Mouse (Mus musculus) hematopoietic stem cell, adult 5-6 weeks (primary cell): Measurements from ENCODE around the gene Ushbp1. TPM values are rescaled to one million over a fixed set of nuclear protein-coding genes. Genes with fewer than 3 reads are reported as not detected.

Source experiments
- ATAC-seq, 2 experiments: fragments of 125-278 bp in 1 of 2; replicated peaks in 1 of 2; 2 replicates each; pipeline ENCODE4 v1.8.0; 2016 to 2017; ENCODE audit warnings: inconsistent platforms in 2 of 2, mild to moderate bottlenecking in 2 of 2, moderate number of reproducible peaks in 2 of 2, low read depth in 1 of 2, moderate TSS enrichment in 1 of 2; ENCODE audit not compliant: low FRiP score in 2 of 2, poor library complexity in 2 of 2, severe bottlenecking in 2 of 2, insufficient read depth in 1 of 2, low TSS enrichment in 1 of 2
- total RNA-seq: library from RNA; stranded (forward); fragments of 172-1452, 232-1000 nt; gene quantifications from 2 replicates; pipeline ENCODE4 v1.2.3, GENCODE M21; 2017

Gene Ushbp1
- total RNA-seq, 1 experiment from 2014 or later: not detected

DNA sequence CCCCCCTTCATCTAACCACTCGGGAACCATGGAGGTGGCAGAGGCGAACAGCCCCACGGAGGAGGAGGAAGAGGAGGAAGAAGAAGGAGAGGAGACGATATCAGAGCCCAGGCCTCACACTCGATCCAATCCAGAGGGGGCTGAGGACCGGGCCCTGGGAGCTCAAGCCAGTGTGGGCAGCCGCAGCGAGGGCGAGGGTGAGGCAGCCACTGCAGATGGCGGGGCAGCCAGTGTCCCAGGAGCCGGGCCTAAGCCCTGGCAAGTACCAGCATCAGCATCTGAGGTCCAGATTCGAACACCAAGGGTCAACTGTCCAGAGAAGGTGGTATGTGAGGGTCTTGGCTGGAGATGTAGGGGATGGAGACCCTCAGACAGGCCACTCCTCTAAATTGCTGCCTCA lies 2.1 kb upstream of the Ushbp1 start:
- no peak for ATAC-seq

DNA sequence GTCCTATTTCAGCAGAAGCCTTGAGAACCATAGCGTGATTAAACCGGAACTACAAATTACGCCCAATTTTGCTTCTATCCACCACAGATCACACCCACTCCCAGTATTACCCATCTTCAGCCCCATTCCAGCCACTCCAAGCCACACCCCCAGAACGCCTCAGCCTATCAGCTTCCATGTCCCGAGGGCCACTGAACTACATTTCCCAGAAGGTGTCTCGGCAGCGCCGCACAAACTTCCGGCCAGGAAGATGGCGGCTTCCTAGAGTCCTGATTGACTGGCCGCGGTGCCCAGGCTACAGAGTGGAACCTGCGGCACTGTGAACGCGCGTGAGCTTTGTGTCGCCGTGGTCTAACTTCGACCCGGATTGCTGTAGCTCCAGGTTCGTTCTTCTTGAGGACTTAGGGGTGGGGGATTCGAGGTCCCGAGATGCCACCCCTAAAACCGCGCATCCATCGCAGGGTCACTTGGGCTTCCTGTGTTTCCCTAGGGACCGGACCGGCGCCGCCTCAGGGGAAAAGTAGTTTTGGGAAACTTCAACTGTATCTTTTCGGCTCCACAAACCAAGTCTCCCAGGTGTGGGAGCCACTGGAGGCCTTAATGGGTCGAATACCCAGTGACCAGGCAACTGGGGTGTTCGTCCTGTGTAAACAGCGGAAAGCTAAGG lies 1.2 kb upstream of the Ushbp1 start, which contains the start of gene Babam1:
Babam1 (plus strand) TSS at position 223 of the 667 bp plus-strand sequence.
- ATAC-seq: peak; percentile 98

DNA sequence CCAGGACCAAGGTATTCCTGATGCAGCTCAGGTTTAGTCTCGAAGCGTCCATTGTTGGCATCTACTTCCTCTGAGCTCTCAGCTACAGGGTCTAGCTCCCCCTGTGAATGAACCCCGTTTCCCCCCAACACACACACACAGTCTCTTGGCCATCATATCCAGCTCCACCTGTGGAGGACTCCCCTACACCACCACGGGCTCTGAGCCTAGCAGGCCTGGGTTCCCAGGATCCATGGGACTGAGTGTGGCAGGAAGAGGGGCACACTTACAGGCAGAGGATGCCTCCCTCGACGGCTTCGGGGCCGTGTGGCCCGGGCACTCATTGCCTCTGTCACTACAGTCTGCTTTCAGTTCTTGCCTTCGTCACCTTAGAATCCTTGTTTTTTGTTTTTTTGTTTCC lies 531 bp downstream of the Ushbp1 start:
- ATAC-seq: no peak

DNA sequence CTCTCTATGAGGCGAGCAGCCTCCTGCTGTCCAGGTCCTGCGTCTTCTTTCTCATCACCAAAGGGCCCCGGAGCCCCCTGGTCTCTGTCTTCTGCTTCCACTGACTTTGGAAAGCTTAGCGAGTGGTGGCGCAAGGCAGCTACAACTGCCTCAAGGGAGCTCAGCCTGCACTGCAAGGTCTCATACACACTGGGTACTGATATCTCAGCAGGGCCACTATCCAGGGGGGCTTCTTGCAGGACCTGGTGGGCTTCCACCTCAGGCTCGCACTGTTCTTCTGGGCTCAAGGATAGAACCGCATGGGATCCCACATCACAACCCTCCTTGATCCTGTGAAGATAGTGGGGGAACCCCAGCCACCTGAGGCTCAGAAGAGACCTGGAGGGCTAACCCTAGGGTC lies 1.1 kb downstream of the Ushbp1 start:
- no peak for ATAC-seq

DNA sequence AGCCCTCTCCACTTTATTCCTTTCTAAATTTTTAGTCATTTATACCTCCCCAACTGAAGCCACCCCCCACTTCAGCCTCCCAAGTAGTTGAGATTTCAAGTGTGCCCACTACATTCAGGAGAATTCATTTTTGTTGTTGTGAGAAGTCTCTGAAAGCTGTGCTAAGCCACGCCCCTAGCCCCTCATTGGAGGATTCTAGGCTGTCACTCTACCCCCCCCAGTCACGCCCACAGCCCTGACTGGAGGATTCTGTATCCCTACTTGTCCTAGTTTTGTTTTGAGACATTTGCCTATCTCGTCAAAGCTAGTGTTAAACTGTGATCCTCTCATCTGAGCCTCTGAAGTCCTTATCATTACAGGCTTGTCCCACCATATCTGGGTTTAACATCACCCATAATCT lies 2.7 kb downstream of the Ushbp1 start:
- ATAC-seq: no peak

DNA sequence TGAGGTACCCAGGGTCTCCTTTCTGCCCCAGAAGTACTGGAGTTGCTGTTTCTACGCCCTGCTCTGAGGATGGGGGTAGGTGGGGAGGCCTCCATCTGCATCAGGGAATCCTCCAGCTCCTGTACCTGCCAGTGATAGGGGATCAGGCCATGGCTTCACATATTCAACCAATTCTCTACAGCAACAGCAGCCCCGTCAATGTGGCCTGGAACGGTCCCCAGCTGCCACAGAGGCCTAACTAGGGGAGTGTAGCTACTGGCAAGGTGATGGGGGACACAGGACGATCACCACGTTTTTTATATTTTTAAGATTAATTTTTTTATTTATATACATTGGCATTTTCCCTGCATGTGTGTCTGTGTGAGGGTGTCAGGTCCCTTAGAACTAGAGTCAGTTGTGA lies 3.2 kb downstream of the Ushbp1 start:
- ATAC-seq: no peak

DNA sequence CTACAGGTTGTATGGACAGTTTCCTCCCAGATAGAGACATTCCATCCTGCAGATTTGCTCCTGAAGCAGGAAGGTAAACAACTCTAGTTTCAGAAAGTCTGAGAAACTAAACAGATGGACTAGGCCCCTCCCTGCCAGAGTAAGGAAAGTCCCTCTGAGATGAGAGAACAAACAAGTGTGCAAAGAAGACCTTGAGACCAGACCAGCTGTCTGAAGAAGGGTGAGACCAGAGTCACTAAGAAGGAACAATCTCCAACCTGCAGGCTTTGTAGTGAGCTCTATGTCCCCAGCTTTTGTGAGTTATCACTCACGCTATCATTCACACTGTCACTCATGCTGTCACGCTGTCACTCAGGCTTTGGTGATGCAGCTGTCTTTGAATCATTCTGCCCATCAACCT lies 3.9 kb downstream of the Ushbp1 start:
- no peak for ATAC-seq

DNA sequence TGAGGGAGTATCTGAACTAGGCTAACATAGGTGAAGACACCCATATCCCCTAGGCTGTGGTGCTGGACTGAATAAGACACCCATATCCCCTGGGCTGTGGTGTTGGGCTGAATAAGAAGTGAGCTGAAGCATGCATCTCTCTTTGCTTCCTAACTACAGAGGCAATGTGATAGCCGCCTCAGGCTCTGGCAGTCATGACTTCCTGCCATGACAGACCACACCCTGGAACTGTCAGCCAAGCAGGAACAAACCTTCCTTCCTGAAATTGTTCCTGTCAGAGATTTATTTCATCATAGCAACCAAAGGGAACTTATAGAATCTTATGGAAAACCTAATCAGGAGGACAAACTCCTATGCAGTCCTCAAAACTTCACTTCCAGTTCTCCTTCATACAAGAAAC lies 7.3 kb downstream of the Ushbp1 start:
- ATAC-seq: no peak

DNA sequence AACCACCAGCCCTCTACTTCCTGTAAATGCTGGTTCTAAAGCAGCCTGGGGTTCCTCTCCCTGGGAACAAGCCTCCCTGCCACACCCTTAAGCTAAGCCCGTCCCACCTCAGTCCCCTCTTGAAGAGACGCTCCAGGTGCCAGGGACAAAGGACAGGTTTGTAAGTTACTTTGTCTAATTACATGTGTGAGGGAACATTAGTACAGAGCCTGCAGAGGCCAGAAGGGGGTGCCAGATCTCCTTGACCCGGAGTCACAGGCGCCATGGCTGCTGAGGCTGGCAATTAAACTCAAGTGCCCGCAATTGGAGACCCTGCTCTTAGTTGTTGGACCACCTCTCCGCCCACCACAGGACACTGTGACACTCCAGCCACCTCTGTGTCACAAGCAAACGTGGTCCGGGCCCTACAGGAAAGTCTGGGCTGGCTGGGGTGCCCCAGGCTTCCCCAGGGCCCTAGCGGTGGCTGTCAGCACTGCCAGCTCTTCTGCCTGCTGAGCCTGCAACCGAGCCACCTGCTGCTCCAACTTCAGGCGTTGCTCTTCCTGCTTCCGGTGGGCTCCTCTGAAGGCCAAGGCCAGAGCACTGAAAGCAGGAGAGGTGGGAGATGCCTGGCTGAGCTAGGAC lies 10.3 kb downstream of the Ushbp1 start:
- ATAC-seq: no peak

DNA sequence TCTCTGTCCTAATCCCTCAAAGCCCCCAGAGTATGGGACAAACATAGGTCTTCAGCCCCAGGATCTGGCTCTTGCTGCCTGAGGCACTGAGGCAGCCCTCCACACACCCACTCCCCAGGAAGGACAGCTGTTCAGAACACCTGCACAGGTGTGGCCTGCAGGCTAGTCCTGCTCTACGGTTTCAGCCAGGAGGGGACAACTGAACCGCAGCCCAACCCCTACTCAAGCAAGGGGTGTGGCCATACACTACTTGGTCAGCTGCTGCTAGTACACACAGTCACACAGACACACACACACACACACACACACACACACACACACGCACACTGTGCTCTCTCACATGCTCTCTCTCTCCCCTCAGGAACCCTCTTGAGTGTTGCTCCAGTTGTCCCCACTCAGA lies 11.7 kb downstream of the Ushbp1 start:
- ATAC-seq: no peak

DNA sequence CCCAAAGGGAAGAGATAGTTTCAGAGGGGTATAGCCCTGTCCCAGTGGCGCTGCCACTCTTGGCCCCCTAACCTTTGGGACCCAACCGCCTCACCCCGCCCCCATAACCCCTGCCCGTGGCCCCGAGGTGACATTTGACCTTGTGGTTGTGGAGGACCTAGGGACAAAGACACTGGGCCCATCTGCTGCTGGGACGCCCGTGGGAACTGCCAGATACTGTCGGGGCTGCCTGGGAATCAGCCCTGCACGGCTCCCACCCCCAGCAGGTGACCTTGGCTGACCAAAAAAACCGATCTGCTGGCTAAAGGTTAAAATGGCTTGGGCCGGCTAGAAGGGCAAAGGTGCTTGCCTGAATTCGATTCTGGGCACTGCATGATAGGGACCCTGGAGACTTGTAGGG lies 12.2 kb downstream of the Ushbp1 start:
- ATAC-seq: no peak

DNA sequence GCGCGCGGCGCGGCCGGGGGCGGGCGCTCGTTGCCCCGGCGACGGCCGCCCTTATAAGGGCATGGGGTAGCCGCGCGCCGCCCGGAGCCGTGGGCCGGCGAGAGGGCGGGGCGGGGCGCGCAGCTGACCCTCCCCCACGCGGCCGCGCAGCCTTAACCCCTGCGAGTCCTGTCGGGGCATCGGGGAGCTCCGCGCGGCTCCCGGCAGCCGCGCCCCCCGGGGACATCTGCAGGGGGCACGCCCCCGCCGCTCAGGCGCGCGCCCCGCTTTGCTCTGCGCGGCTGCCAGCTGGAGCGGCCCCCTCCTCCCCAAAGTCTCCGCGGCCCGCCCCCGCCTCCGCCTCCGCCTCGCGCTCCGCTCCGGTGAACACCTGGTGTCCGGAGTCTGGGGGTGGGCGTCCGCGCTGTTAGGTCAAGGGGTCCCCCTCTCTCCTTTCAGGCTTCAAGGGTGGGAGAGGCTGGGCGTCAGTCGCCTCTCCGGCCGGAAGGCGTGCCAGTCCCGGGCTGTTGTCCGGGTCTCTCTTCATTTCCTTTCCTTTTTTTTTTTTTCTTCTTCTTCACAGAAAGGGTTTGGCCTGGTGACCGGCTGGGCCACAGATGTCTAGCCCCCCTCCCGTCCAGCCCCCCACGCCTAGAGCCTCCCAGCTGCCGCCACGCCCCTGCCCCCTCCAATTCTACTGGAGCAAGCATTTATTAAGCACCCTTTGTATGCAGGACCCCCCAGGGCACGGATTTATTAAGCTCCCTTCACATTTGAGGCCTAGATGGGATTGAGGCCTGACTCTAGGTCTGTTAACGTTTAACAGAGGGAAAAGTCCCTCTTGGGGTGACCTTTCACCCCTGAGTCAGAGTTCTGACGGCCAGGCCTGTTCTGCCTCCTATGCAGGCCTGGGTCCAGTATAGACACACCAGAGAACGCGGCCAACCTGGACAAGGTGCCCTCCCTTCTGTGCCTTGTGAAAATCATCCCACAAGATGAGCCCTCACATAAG lies 13.3 kb downstream of the Ushbp1 start:
- ATAC-seq: peak; percentile 43 to 58; a peak in 2 of 4 replicates

DNA sequence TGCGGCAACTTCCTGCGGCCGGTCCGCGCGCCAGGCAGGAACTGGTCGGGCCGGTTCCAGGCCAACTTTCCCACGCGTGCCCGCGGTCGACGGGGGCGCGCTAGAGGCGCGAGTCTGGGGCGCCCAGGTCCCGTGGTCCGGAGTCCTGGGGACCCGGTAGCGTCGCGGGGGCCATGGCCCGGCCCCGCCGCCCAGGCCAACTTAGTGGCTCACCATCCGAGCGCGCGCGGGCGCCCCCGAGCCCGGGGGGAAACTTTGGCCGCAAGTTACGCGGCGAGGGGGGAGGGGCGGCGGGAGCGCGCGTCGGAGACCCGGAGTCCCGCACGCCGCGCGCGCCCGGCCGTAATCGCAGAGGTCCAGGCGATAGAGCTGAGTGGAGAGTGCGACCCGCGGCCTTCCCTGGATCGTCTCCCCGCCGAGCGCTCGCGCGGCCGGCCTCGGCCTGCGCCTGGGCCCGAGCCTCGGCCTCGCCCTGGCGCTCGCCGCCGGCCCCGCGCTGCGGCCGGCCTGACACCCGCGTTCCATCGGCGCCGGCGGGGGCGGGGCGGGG lies 14.1 kb downstream of the Ushbp1 start, which contains the start of gene Nr2f6:
Nr2f6 (minus strand) TSS at position 540 of the 550 bp plus-strand sequence.
- ATAC-seq: no peak

DNA sequence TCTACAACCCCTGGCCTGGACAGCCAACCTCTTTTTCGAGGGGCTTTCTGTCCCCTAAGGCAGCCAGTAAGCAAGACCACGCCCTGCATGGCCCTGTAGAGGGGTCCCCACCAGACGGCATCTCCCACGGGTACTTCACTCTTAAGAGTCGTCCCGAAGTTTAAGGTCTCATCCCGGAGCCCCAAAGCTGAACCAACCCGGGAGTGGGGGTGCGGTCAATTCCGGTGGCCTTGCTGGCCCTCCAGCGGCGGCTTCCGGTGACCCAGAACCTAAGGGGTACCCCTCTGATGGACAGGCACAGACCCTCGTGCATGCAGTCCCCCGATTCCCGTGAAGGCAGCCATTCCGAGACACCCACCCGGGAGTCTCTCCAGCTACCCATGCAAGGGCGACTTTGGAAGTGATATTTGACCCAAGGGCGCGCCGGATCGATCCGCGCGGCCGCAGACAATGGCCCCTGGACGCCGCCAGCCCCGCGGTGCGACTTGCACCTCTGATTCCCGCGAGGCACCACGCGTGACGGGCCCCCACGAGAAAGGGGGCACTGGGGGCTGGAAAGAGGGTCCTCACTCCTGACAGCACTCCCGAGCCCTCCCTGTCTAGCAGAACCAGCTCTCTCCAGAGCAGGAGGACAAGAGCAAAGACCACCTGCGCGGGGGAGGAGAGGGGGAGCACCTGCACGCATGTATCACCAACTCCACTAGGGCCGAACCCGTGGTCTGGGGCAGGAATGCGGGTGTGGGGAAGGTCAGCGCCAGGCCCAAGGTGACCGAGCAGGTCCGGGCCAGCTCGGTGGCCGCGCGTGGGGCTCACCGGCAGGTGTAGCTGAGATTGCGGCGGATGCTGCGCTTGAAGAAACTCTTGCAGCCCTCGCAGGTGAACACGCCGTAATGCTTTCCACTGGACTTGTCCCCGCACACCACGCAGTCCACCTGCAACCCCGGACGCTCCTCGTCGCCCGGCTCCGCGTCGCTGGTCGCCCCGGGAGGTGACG lies 15.1 kb downstream of the Ushbp1 start:
- no peak for ATAC-seq

DNA sequence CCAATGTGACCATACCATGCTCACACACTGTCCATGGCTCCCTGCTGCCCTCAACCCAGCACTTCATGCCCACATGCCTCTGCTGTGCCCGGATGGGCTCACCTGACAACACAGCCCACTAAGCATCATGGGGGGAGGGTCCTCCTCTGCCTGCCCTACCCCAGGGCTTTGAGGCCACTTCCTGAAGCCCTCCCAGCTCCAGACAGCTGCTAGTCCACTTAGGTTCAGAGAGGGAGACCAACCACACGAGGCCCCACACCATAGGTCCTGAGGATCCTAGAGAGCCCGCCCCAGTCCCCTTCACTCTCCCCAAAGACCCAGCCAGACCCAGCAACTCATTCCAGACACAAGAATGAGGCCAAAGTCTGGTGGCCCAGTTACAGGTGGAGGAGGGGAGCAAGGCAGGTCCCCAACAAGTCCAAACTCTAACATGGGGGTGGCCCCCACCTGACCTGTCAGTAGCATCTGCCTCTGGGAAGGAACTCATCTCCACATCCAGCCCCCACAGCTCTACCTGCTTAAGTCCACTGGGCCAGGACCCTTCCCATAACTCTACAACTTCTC lies 16.0 kb downstream of the Ushbp1 start:
- no peak for ATAC-seq

DNA sequence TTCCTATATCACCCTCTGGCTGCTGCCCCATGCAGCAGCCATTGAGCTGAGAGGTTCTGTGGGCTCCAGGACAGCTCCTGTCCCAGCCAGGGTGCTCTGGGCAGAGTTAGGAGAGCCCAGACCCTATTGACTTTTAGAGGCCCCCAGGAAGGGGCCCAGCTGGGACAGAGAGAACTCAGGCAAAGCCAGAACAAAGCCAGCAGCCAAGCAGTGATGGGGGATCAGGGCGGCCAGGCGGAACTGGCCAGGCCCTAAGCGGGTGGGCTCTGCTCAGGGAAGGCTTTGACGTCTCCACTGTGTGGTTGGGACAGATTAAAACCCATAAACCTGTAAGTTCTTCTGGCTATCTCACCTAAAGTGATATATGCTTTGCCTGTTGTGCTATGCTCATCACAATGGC lies 16.6 kb downstream of the Ushbp1 start:
- ATAC-seq: no peak
